Mouse (Mus musculus) intestine, postnatal 0 days (tissue): ENCODE measurements around the gene Fxyd7. TPM values are rescaled to one million over a fixed set of nuclear protein-coding genes. Genes with fewer than 3 reads are reported as not detected.

Source experiments
- ATAC-seq: fragments of 200-750 bp; cut with Nextera tagmentation; 2 replicates; pipeline ENCODE4 v1.8.0; 2017; ENCODE audit warnings: mild to moderate bottlenecking, moderate TSS enrichment, moderate library complexity
- H3K27ac ChIP-seq: fragments of 300-500 bp; sonication (generic); 2 replicates; pipeline ENCODE4 v1.5.1; 2014; ENCODE audit warnings: mild to moderate bottlenecking, low read depth, low read length, moderate library complexity
- H3K27me3 ChIP-seq: fragments of 300-500 bp; sonication (generic); replicated peaks from 2 replicates; pipeline ENCODE4 v1.6.1; 2014; ENCODE audit warnings: low read length, mixed read lengths; ENCODE audit not compliant: control insufficient read depth, insufficient read depth
- H3K36me3 ChIP-seq: fragments of 300-500 bp; sonication (generic); 2 replicates; pipeline ENCODE4 v1.6.1; 2014; ENCODE audit warnings: mild to moderate bottlenecking, moderate library complexity; ENCODE audit not compliant: control insufficient read depth, insufficient read depth
- H3K4me1 ChIP-seq: fragments of 300-500 bp; sonication (generic); replicated peaks from 2 replicates; pipeline ENCODE4 v1.6.1; 2014; ENCODE audit warnings: antibody characterized with exemption, low read length, mixed read lengths; ENCODE audit not compliant: control insufficient read depth, insufficient read depth
- H3K4me2 ChIP-seq: fragments of 300-500 bp; sonication (generic); replicated peaks from 2 replicates; pipeline ENCODE4 v1.6.1; 2014; ENCODE audit warnings: low read depth, mild to moderate bottlenecking, moderate library complexity
- H3K4me3 ChIP-seq: fragments of 300-500 bp; sonication (generic); 2 replicates; pipeline ENCODE4 v1.5.1; 2014; ENCODE audit warnings: low read depth, low read length
- H3K9ac ChIP-seq: fragments of 300-500 bp; sonication (generic); 2 replicates; pipeline ENCODE4 v1.6.1; 2014; ENCODE audit warnings: mild to moderate bottlenecking, low read depth, low read length
- H3K9me3 ChIP-seq: fragments of 300-500 bp; sonication (generic); 2 replicates; pipeline ENCODE4 v1.6.1; 2016; ENCODE audit warnings: mixed run types; ENCODE audit not compliant: control insufficient read depth
- CTCF ChIP-seq: sonication (generic); IDR thresholded peaks from 2 replicates; pipeline ENCODE4 v1.5.1; 2016; ENCODE audit warnings: low read depth, mild to moderate bottlenecking, control low read depth, antibody characterized with exemption, moderate library complexity
- WGBS: fragments of 180-500 bp; shearing (Covaris S2); extraction: QIAGEN DNeasy Blood & Tissue Kit; methylation state at CpG from one replicate; pipeline ENCODE4 v1.1.7; 2014; 5-methylcytosine and 5-hydroxymethylcytosine counted together
- polyA plus RNA-seq: library from polyadenylated mRNA; unstranded; fragments of >200 nt; fragmentation: Nextera tagmentation; extraction: Ambion mirVana; gene quantifications from 2 replicates; pipeline ENCODE4 v1.2.1, GENCODE M21; 2015

Fxyd7 gene
- polyA plus RNA-seq, 1 experiment from 2014 or later = 15.2 TPM

DNA sequence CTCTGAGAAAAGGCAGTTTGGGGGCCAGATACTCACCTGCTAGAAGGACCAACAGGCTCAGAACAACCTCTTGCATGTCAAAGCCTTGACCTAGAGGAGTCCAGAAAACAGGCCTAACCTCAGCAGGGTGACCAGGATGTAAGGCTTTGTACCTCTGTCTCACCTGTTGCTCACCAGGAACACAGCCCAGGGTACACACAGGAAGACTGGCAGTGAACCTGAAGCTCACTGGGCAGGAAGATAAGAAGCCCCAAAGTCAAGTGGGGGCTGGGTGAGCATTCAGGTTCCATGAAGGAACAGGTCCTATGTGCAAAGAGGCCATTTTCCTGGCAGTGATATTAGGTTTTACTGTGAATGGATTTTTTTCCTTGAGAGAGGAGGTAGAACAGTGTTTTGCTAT is 22.3 kb upstream of the Fxyd7 start:
- no peak for ATAC-seq
- no peak overlapping the region for H3K27ac ChIP-seq
- TF ChIP-seq CTCF = no peak
- no peaks in the 10 kb centered on the region for H3K36me3 ChIP-seq
- no peaks in the 10 kb centered on the region for H3K27me3 ChIP-seq
- no peak overlapping the region for H3K4me3 ChIP-seq
- no peaks in the 10 kb centered on the region; the same call in 1 of the 2 replicates for H3K4me1 ChIP-seq
- H3K4me2 ChIP-seq = no peak overlapping the region
- H3K9me3 ChIP-seq = no peaks in the 10 kb centered on the region
- no peak overlapping the region for H3K9ac ChIP-seq

DNA sequence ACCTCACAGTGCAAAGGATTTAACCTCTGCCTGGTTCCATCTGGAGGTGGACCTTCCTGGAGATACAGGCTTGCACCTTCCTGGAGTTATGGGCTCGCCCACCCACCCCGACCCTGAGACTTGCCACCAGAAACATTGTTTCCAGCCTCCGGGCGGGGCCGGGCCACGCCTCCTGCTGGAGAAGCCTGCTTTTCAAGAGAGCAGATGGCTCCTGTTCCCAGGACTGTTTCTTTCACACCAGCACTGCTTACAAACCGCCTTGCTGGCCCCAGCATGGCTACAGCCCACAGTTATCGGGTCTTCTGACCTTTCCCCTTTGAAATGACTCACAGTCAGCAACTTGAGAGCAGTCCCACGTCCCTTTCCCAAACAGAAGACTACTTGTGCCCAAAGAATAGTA is 21.1 kb upstream of the Fxyd7 start:
- no peaks in the 10 kb centered on the region for H3K36me3 ChIP-seq
- H3K27me3 ChIP-seq = no peaks in the 10 kb centered on the region
- WGBS = 15% methylated on average over 9 of the region's 9 CpGs
- H3K27ac ChIP-seq = no peak overlapping the region
- 0 out of 2 replicates have a peak, but pooled peaks have one; percentile 14 for ATAC-seq
- H3K9ac ChIP-seq = no peak overlapping the region
- H3K9me3 ChIP-seq = no peaks in the 10 kb centered on the region
- 0 out of 2 replicates have a peak, but pooled peaks have one; percentile 4 for TF ChIP-seq CTCF
- no peak overlapping the region for H3K4me2 ChIP-seq
- no peak overlapping the region for H3K4me3 ChIP-seq
- no peaks in the 10 kb centered on the region; the same call in 1 of the 2 replicates for H3K4me1 ChIP-seq

DNA sequence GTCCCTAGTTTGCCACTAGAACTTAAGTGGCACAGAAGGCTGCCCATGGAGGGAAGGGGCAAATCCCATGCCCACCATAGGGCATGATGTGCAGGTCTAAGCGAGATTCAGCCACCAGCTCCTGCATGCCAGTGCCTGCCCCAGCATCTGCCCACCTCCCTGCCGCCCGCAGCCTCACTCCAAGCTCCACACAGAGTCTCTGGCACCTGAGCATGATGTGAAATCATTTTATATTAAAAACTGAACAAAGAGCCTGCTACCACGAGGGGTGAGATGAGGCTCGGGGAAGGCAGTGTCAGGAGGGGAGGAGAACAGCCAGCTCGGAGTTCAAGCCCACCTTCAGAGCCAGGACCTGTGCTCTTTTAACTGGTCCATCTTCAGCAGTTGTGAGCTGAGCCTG is 19.1 kb upstream of the Fxyd7 start:
- Histone ChIP-seq H3K4me3 (no peak overlapping the region), H3K9me3 (no peaks in the 10 kb centered on the region), H3K36me3 (no peaks in the 10 kb centered on the region), H3K27me3 (no peaks in the 10 kb centered on the region), H3K27ac (no peak overlapping the region), H3K4me2 (no peak overlapping the region), H3K9ac (no peak overlapping the region), H3K4me1 (no peaks in the 10 kb centered on the region; the same call in 1 of the 2 replicates)
- 85% methylated on average over 6 of the region's 6 CpGs for WGBS
- TF ChIP-seq CTCF = no peak
- ATAC-seq = no peak

DNA sequence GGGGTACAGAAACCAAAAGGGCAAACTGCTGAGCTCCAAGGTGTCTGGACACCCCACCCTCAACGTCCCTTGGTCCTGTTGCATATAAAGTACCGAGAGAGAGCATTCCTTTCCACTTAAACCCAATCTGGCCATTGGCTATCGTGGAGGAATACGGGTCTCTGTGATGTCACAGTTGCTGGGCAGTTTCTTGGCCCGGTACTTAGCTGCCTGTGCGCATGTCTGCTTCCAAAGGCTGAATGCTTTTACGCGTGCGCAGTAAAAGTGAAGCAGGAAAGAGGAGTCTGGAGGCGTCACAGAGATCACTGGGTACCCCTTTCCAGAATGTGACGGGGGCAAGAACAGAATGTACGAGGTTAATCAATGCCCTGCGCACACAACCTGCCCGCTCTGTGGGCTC is 18.2 kb upstream of the Fxyd7 start:
- WGBS = 87% methylated on average over 14 of the region's 14 CpGs
- Histone ChIP-seq H3K4me3 (no peak overlapping the region), H3K27ac (no peak overlapping the region), H3K27me3 (no peaks in the 10 kb centered on the region), H3K4me2 (no peak overlapping the region), H3K4me1 (no peaks in the 10 kb centered on the region; the same call in 1 of the 2 replicates), H3K9me3 (no peaks in the 10 kb centered on the region), H3K36me3 (no peaks in the 10 kb centered on the region), H3K9ac (no peak overlapping the region)
- ATAC-seq = no peak
- no peak for TF ChIP-seq CTCF

DNA sequence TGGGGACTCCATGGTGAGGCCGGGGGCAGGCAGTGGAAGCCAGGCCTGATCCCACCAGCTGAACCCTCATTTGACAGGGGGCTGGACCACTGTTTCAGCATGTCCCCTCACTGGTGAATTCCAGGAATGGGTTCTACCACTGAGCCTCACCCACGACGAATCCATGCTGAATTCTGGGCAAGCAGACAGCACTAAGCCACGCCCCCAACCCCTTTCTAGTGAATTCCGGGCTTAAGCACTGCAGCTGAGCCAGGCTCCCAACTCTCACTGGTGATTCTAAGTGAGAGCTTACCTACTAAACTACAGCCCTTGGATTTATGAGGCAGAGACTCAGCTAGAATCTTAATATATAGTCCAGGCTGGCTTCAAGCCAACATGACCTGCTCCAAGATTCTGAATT is 16.6 kb upstream of the Fxyd7 start:
- H3K27ac ChIP-seq = no peak overlapping the region
- no peak overlapping the region for H3K9ac ChIP-seq
- ATAC-seq = no peak
- no peaks in the 10 kb centered on the region for H3K36me3 ChIP-seq
- H3K9me3 ChIP-seq = no peaks in the 10 kb centered on the region
- no peak for TF ChIP-seq CTCF
- 41% methylated on average over 5 of the region's 5 CpGs for WGBS
- no peak overlapping the region for H3K4me2 ChIP-seq
- no peak overlapping the region for H3K4me3 ChIP-seq
- no peaks in the 10 kb centered on the region for H3K27me3 ChIP-seq
- no peaks in the 10 kb centered on the region; the same call in 1 of the 2 replicates for H3K4me1 ChIP-seq

DNA sequence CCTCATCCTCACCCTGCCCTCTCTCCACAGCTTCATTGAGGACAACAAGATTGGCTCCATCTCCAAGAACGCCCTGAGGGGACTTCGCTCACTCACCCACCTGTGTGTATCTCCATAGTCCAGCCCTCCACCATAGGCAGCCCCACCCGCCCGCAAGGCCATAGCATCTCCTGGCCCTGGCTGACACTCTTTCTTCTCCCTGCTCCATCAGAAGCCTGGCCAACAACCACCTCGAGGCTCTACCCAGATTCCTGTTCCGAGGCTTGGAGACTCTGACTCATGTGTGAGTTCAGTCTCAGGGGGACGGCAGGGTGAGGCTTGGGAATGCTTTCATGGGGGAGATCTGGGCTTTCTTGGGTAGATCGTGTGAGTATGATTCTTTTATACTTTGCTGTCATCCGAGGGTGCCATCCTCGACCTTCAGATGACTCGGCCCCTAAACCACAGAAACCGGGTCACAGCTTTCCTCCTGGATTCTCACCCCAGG is 11.8 kb upstream of the Fxyd7 start:
- ATAC-seq = no peak
- H3K9me3 ChIP-seq = no peaks in the 10 kb centered on the region
- no peaks in the 10 kb centered on the region for H3K36me3 ChIP-seq
- H3K4me1 ChIP-seq = no peaks in the 10 kb centered on the region
- H3K27ac ChIP-seq = no peak overlapping the region
- no peak overlapping the region for H3K9ac ChIP-seq
- TF ChIP-seq CTCF = no peak
- H3K4me3 ChIP-seq = no peak overlapping the region
- H3K4me2 ChIP-seq = no peak overlapping the region
- H3K27me3 ChIP-seq = no peaks in the 10 kb centered on the region
- 85% methylated on average over 12 of the region's 12 CpGs for WGBS

DNA sequence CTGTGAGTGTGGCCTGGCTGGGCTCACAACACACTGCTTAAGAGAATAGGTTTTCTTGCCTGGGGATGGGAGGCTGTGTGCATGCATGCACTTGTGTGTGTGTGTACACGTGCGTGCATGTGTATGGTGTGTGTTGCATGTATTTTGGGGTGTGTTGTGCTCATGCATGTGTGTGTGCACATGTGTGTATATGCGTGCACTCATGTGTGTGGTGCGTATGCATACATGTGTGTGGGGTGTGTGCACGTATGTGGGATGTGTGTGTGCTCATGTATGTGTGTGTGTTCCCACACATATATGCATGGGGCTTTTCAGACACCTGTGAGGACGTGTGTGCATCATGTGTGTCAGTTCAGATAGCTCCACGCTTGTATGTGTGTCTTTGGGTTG is 9.3 kb upstream of the Fxyd7 start:
- no peak overlapping the region for H3K4me2 ChIP-seq
- no peak overlapping the region for H3K9ac ChIP-seq
- 91% methylated on average over 7 of the region's 7 CpGs for WGBS

More for the DNA sequence above, 9.3 kb upstream of the Fxyd7 start:
- no peaks in the 10 kb centered on the region for H3K9me3 ChIP-seq
- H3K27me3 ChIP-seq = no peaks in the 10 kb centered on the region
- no peak overlapping the region for H3K4me3 ChIP-seq
- no peak for ATAC-seq
- no peak overlapping the region for H3K27ac ChIP-seq
- H3K4me1 ChIP-seq = no peaks in the 10 kb centered on the region
- no peak for TF ChIP-seq CTCF
- no peaks in the 10 kb centered on the region for H3K36me3 ChIP-seq
